Mouse (Mus musculus) midbrain, embryonic 16.5 days (tissue): ENCODE measurements at regions not wholly inside any gene's neighbourhood (a gene's known extent, or its start where the extent isn't known, plus 50 kb on each side); places are given as distances from the start of the nearest gene placed in this dataset.

Experiments used
- ATAC-seq: fragments of 200-750 bp; cut with Nextera tagmentation; 2 replicates; pipeline ENCODE4 v1.8.0; 2017; ENCODE audit warnings: moderate TSS enrichment
- H3K27ac ChIP-seq: fragments of 300-500 bp; sonication (generic); 2 replicates; pipeline ENCODE4 v1.5.1; 2014; ENCODE audit warnings: mild to moderate bottlenecking, low read length, mixed read lengths
- H3K27me3 ChIP-seq: fragments of 300-500 bp; sonication (generic); 2 replicates; pipeline ENCODE4 v1.6.1; 2014; ENCODE audit warnings: low read depth, low read length, mixed read lengths; ENCODE audit not compliant: control insufficient read depth, insufficient read depth
- H3K36me3 ChIP-seq: fragments of 300-500 bp; sonication (generic); 2 replicates; pipeline ENCODE4 v1.6.1; 2014; ENCODE audit warnings: mild to moderate bottlenecking, low read length, moderate library complexity, mixed read lengths; ENCODE audit not compliant: control insufficient read depth, insufficient read depth
- H3K4me1 ChIP-seq: fragments of 300-500 bp; sonication (generic); 2 replicates; pipeline ENCODE4 v1.6.1; 2014; ENCODE audit warnings: mild to moderate bottlenecking, low read length, mixed read lengths; ENCODE audit not compliant: control insufficient read depth, insufficient read depth
- H3K4me2 ChIP-seq: fragments of 300-500 bp; sonication (generic); 2 replicates; pipeline ENCODE4 v1.6.1; 2014; ENCODE audit warnings: mild to moderate bottlenecking, low read length, mixed read lengths
- H3K4me3 ChIP-seq: fragments of 300-500 bp; sonication (generic); 2 replicates; pipeline ENCODE4 v1.5.1; 2014; ENCODE audit warnings: low read depth, mild to moderate bottlenecking, low read length, moderate library complexity, mixed read lengths
- H3K9ac ChIP-seq: fragments of 300-500 bp; sonication (generic); 2 replicates; pipeline ENCODE4 v1.6.1; 2014; ENCODE audit warnings: low read depth, low read length, mixed read lengths
- H3K9me3 ChIP-seq: fragments of 300-500 bp; sonication (generic); replicated peaks from 2 replicates; pipeline ENCODE4 v1.6.1; 2014; ENCODE audit warnings: mild to moderate bottlenecking, low read length, mixed read lengths; ENCODE audit not compliant: control insufficient read depth, poor library complexity, severe bottlenecking
- whole genome bisulfite sequencing: fragments of 180-500 bp; shearing (Covaris S2); extraction: QIAGEN DNeasy Blood & Tissue Kit; methylation state at CpG from one replicate; pipeline ENCODE4 v1.1.7; 2014; 5-methylcytosine and 5-hydroxymethylcytosine counted together

DNA sequence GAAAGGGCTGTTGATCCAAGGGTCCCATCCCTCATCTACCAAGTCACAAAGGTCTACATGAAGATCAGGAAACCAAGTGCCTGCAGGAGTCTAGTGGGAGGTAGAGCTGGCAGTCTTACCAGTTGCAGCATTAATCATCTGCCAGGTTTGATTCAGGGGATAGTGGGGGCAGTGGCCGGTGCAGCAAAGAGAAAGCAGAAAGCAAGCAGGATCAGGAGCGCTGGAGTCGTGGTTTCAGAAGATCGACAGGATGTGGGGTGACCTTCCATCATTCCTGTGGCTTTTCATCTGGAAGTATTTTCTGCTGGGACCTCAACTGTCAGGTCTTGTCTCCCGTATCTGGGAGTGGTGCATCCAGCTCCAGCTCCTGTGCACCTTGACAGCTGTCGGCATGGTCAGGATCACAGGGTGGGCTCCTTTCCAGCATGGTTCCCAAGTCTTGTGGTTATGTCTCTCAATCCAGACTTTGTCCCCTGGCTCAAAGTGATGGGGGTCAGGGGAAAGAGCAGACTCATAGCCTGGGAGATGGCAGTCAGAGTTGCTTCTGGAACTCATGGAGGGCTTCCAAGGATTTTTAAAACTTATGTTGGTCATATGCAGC, 51.2 kb upstream of the Fzd7 start:
- Histone ChIP-seq H3K36me3 (no peaks in the 10 kb centered on the region), H3K27me3 (no peaks in the 10 kb centered on the region), H3K27ac (no peak overlapping the region), H3K4me2 (no peak overlapping the region), H3K4me3 (no peak overlapping the region), H3K4me1 (no peaks in the 10 kb centered on the region), H3K9me3 (no peaks in the 10 kb centered on the region), H3K9ac (no peak overlapping the region)
- WGBS = 92% methylated on average over 6 of the region's 6 CpGs
- no peak for ATAC-seq
